Mouse (Mus musculus): ENCODE measurements around the gene Lamc1.

Lamc1 gene

GRCm38 (mm10) chr1:153296035-153296434 lies 36.6 kb downstream of the Lamc1 start:
- DNase-seq, result no peak

- no peak for DNase-seq
Observed at GRCm38 (mm10) chr1:153292892-153293291, 39.7 kb downstream of the Lamc1 start.

GRCm38 (mm10) chr1:153292202-153292601 lies 40.4 kb downstream of the Lamc1 start:
- DNase-seq, result peak in 1 of 2 experiments; percentile 51

GRCm38 (mm10) chr1:153291416-153291815 lies 41.2 kb downstream of the Lamc1 start:
- no peak for DNase-seq

GRCm38 (mm10) chr1:153288010-153288409 lies 44.6 kb downstream of the Lamc1 start:
- no peak for DNase-seq

GRCm38 (mm10) chr1:153287443-153287842 lies 45.1 kb downstream of the Lamc1 start:
- DNase-seq, result no peak

- DNase-seq, result no peak
Observed at GRCm38 (mm10) chr1:153286216-153286615, 46.4 kb downstream of the Lamc1 start.

GRCm38 (mm10) chr1:153285188-153285587 lies 47.4 kb downstream of the Lamc1 start:
- DNase-seq, result no peak

- no peak for DNase-seq
Observed at GRCm38 (mm10) chr1:153282342-153282975, 50.1 kb downstream of the Lamc1 start.

GRCm38 (mm10) chr1:153281483-153281882 lies 51.1 kb downstream of the Lamc1 start:
- DNase-seq, result no peak

- DNase-seq, result peak in 1 of 2 experiments; percentile 24
Observed at GRCm38 (mm10) chr1:153280411-153280810, 52.2 kb downstream of the Lamc1 start.

- DNase-seq, result no peak
Observed at GRCm38 (mm10) chr1:153278028-153278613, 54.5 kb downstream of the Lamc1 start.

GRCm38 (mm10) chr1:153275466-153275865 lies 57.1 kb downstream of the Lamc1 start:
- no peak for DNase-seq

- DNase-seq, result no peak
Observed at GRCm38 (mm10) chr1:153274611-153275010, 58.0 kb downstream of the Lamc1 start.

GRCm38 (mm10) chr1:153273657-153274056 lies 58.9 kb downstream of the Lamc1 start:
- no peak for DNase-seq

GRCm38 (mm10) chr1:153270827-153271226 lies 61.8 kb downstream of the Lamc1 start:
- DNase-seq, result no peak

GRCm38 (mm10) chr1:153269681-153270080 lies 62.9 kb downstream of the Lamc1 start:
- no peak for DNase-seq

GRCm38 (mm10) chr1:153268806-153269309 lies 63.7 kb downstream of the Lamc1 start:
- no peak for DNase-seq

GRCm38 (mm10) chr1:153268306-153268705 lies 64.3 kb downstream of the Lamc1 start:
- DNase-seq, result no peak

- DNase-seq, result no peak
Observed at GRCm38 (mm10) chr1:153267730-153268129, 64.9 kb downstream of the Lamc1 start.

GRCm38 (mm10) chr1:153266891-153267290 lies 65.7 kb downstream of the Lamc1 start:
- DNase-seq, result no peak

- DNase-seq, result no peak
Observed at GRCm38 (mm10) chr1:153265579-153265978, 67.0 kb downstream of the Lamc1 start.

- no peak for DNase-seq
Observed at GRCm38 (mm10) chr1:153265066-153265465, 67.5 kb downstream of the Lamc1 start.

- DNase-seq, result no peak
Observed at GRCm38 (mm10) chr1:153259752-153260300, 72.8 kb downstream of the Lamc1 start.
